Comparison of ENCODE assay signal across 8 mouse cellular contexts in the genomic region with DNA sequence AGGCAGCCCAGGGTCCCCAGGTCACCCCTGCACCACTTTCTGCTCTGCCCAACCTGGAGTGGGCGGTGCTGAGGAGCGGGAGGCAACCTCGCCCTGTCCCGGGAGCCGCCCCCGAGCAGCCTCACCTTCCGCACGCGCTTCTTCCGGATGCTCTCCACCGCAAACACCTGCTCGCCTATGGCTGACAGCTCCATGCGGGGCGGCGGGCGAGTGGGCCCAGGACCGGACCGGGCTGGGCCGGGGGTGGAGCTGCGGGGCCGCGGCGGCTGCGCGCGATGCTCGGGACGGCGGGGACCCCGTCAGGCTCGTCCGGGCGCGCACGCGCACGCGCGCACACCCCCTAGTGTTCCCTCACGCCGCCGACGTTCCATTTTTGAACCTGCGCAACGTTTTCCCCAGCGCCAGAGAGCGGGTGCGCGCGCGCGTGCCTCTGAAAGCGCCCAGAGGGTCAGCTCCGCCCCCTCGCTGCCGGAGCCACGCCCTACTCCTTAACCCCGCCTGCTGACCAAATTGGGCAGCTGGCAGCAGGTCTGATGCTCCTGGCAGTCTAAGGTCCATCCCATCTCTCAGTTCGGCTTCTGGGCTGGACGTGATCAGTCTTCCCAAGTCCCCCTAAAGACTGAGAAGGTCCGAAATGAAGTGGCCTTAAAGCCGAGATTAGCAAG. TPM values are rescaled to one million over a fixed set of nuclear protein-coding genes. Genes with fewer than 3 reads are reported as not detected.
DNase-seq lines count a peak whose midpoint lies in the region; ATAC-seq and TF ChIP-seq lines count a peak whose summit lies in the region.

No protein-coding gene starts in this region.

- under 1% methylated on average over 62 of the region's 62 CpGs for WGBS in heart, embryonic 12.5 days
- under 1% methylated on average over 60 of the region's 62 CpGs for WGBS in kidney, postnatal 0 days
- 1% methylated on average over 62 of the region's 62 CpGs for WGBS in liver, adult 2 months

- H3K4me3 ChIP-seq in heart, embryonic 12.5 days: peak overlapping the region; percentile 87
- peak overlapping the region; percentile 68 for H3K4me3 ChIP-seq in kidney, postnatal 0 days (replicated peaks; ENCODE audit: low read depth, low read length)
- H3K4me3 ChIP-seq in liver, adult 2 months (ENCODE audit: insufficient read depth, low read depth, low read length): peak overlapping the region; percentile 81

- H3K79me2 ChIP-seq in liver, adult 2 months (ENCODE audit: control insufficient read depth, insufficient read depth, low read length): no peaks in the 10 kb centered on the region

- H3K27ac ChIP-seq in heart, embryonic 12.5 days (ENCODE audit: poor library complexity, severe bottlenecking): no peak overlapping the region
- H3K27ac ChIP-seq in kidney, postnatal 0 days: peak overlapping the region; percentile 47; the same call in 1 of the 2 replicates
- peak overlapping the region; percentile 7; the same call in 1 of the 2 replicates for H3K27ac ChIP-seq in liver, adult 2 months (replicated peaks; ENCODE audit: insufficient read depth, low read depth, low read length)

- H3K9ac ChIP-seq in heart, embryonic 12.5 days: peak overlapping the region; percentile 80
- peak overlapping the region; percentile 55 for H3K9ac ChIP-seq in kidney, postnatal 0 days (ENCODE audit: low read depth, low read length)
- H3K9ac ChIP-seq in liver, adult 2 months (ENCODE audit: low read depth, low read length): peak overlapping the region; percentile 86

- peaks cover 12% of the 10 kb centered on the region for H3K4me1 ChIP-seq in heart, embryonic 12.5 days (replicated peaks)
- peaks cover 16% of the 10 kb centered on the region for H3K4me1 ChIP-seq in kidney, postnatal 0 days (replicated peaks; ENCODE audit: insufficient read depth, low read length)
- H3K4me1 ChIP-seq in liver, adult 2 months (ENCODE audit: control insufficient read depth, insufficient read depth, low read length): 0 out of 2 replicates have a peak, but pooled peaks cover 3% of the 10 kb centered on the region

- peak; percentile 95 for DNase-seq in A20 (ENCODE audit: low read depth, low spot score)
- peak; percentile 97 for DNase-seq in brain, adult 2 months (ENCODE audit: low read depth, low spot score)
- peak; percentile 87 for DNase-seq in kidney, postnatal 0 days (ENCODE audit: low spot score)
- DNase-seq in liver, adult 2 months (ENCODE audit: extremely low read depth, low read depth, low spot score): peak; percentile 74
- peak; percentile 91 to 93 for DNase-seq in spleen, postnatal 36 days (ENCODE audit: low spot score in 2 of 2)

- H3K4me2 ChIP-seq in heart, embryonic 12.5 days: peak overlapping the region; percentile 99
- H3K4me2 ChIP-seq in kidney, postnatal 0 days (ENCODE audit: low read length): peak overlapping the region; percentile 91

- TF ChIP-seq POLR2A in liver, adult 2 months (IDR thresholded peaks at IDR 0.05; ENCODE audit: extremely low read depth, insufficient read depth, low read length): no peak

- ATAC-seq in erythroblast, adult 5-6 weeks (replicated peaks; ENCODE audit: low FRiP score, poor library complexity, severe bottlenecking): peak; percentile 78
- ATAC-seq in heart, embryonic 12.5 days (ENCODE audit: insufficient number of reproducible peaks, low FRiP score): peak; percentile 72
- ATAC-seq in kidney, postnatal 0 days (replicated peaks; ENCODE audit: low FRiP score, low read depth): peak; percentile 53
- ATAC-seq in monocyte, adult 5-6 weeks (replicated peaks; ENCODE audit: insufficient number of reproducible peaks, low FRiP score, low TSS enrichment, poor library complexity, severe bottlenecking): peak; percentile 83

- TF ChIP-seq CTCF in kidney, postnatal 0 days (IDR thresholded peaks at IDR 0.05; ENCODE audit: low read depth): peak; percentile 50
- TF ChIP-seq CTCF in liver, adult 2 months (IDR thresholded peaks at IDR 0.05; ENCODE audit: low read depth, low read length): no peak

- H3K9me3 ChIP-seq in heart, embryonic 12.5 days (replicated peaks): no peaks in the 10 kb centered on the region
- no peaks in the 10 kb centered on the region for H3K9me3 ChIP-seq in kidney, postnatal 0 days (replicated peaks; ENCODE audit: low read length)

- H3K36me3 ChIP-seq in heart, embryonic 12.5 days: no peaks in the 10 kb centered on the region
- H3K36me3 ChIP-seq in kidney, postnatal 0 days (ENCODE audit: insufficient read depth, low read length): no peaks in the 10 kb centered on the region
- H3K36me3 ChIP-seq in liver, adult 2 months (ENCODE audit: control insufficient read depth, insufficient read depth, low read length): no peaks in the 10 kb centered on the region

- peaks cover 60% of the 10 kb centered on the region for H3K27me3 ChIP-seq in heart, embryonic 12.5 days (replicated peaks)
- H3K27me3 ChIP-seq in kidney, postnatal 0 days (ENCODE audit: insufficient read depth, low read length): 0 out of 2 replicates have a peak, but pooled peaks cover 3% of the 10 kb centered on the region
- peaks cover 4% of the 10 kb centered on the region; the same call in 1 of the 2 replicates for H3K27me3 ChIP-seq in liver, adult 2 months (ENCODE audit: control insufficient read depth, insufficient read depth, low read length)

RNA-seq across cellular contexts. Expression of gene Cbx7, which starts 38.5 kb away (rescaled TPM):
- 2.1 and 6.9 TPM in 2 replicates for total RNA-seq in erythroblast, adult 5-6 weeks (2015; ENCODE audit: low replicate concordance)
- total RNA-seq in erythroblast, adult 5-6 weeks (2017; ENCODE audit: low replicate concordance): 4.5 and 6.4 TPM in 2 replicates
- polyA plus RNA-seq in heart, embryonic 12.5 days (2016; fragmentation: Nextera tagmentation; extraction: Ambion mirVana): 1.4 and 1.7 TPM in 2 replicates
- 4.5 and 4.6 TPM in 2 replicates for polyA plus RNA-seq in kidney, postnatal 0 days (2015; fragmentation: Nextera tagmentation; extraction: Ambion mirVana)
- total RNA-seq in liver, adult 2 months (2014; rRNA removed): 4.0 and 4.4 TPM in 2 replicates
- 7.5 and 10.1 TPM in 2 replicates for polyA plus RNA-seq in liver, adult 2 months (2012; rRNA removed)
- 17.8 to 33.8 TPM (median 17.9 TPM) in 3 replicates for total RNA-seq in monocyte, adult 5-6 weeks (2017)

RNA-seq across cellular contexts. Expression of gene Apobec3, which starts 41.0 kb away (rescaled TPM):
- total RNA-seq in erythroblast, adult 5-6 weeks (2015; ENCODE audit: low replicate concordance): 79.8 and 80.1 TPM in 2 replicates
- total RNA-seq in erythroblast, adult 5-6 weeks (2017; ENCODE audit: low replicate concordance): 73.5 and 75.2 TPM in 2 replicates
- 11.2 and 12.2 TPM in 2 replicates for polyA plus RNA-seq in heart, embryonic 12.5 days (2016; fragmentation: Nextera tagmentation; extraction: Ambion mirVana)
- polyA plus RNA-seq in kidney, postnatal 0 days (2015; fragmentation: Nextera tagmentation; extraction: Ambion mirVana): 26.1 and 26.4 TPM in 2 replicates
- total RNA-seq in liver, adult 2 months (2014; rRNA removed): 2.6 and 3.6 TPM in 2 replicates
- 1.5 and 2.4 TPM in 2 replicates for polyA plus RNA-seq in liver, adult 2 months (2012; rRNA removed)
- 85.0 to 218 TPM (median 113 TPM) in 3 replicates for total RNA-seq in monocyte, adult 5-6 weeks (2017)

Comparison
In these comparisons a context has a peak if more than half of its experiments do, and no peak if none do; other contexts are left out.
1. RNA of gene Apobec3, which starts 41.0 kb away (total RNA-seq): 85.0 to 218 TPM in monocyte, adult 5-6 weeks and 73.5 to 80.1 TPM in erythroblast, adult 5-6 weeks; 2.6 to 3.6 TPM in liver, adult 2 months; every median in the first group is over 10 times any median in the second.
2. Peak in every context shown above with its lines, with median percentiles within 50 percentile points of each other: DNase-seq, ATAC-seq, H3K4me3 ChIP-seq and H3K9ac ChIP-seq.